Mouse (Mus musculus): ENCODE data around the gene Ap1s1.

Ap1s1 gene

GRCm38 (mm10) chr5:137065454-137065853 is 19.5 kb upstream of the Ap1s1 start:
- ATAC-seq (ENCODE audit: low TSS enrichment), result no peak

- no peak for ATAC-seq (ENCODE audit: low TSS enrichment)
Measured at GRCm38 (mm10) chr5:137062601-137063000, 16.7 kb upstream of the Ap1s1 start.

- peak; percentile 86; the same call in 1 of the 2 replicates for ATAC-seq (ENCODE audit: low TSS enrichment)
Measured at GRCm38 (mm10) chr5:137061809-137062481, 16.0 kb upstream of the Ap1s1 start.

GRCm38 (mm10) chr5:137054873-137055272 is 8.9 kb upstream of the Ap1s1 start:
- no peak for ATAC-seq (ENCODE audit: low TSS enrichment)

- ATAC-seq (ENCODE audit: low TSS enrichment), result no peak
Measured at GRCm38 (mm10) chr5:137054299-137054698, 8.4 kb upstream of the Ap1s1 start.

- peak; percentile 94 for ATAC-seq (ENCODE audit: low TSS enrichment)
Measured at GRCm38 (mm10) chr5:137051914-137052505, 6.1 kb upstream of the Ap1s1 start.

GRCm38 (mm10) chr5:137051125-137051524 is 5.2 kb upstream of the Ap1s1 start:
- ATAC-seq (ENCODE audit: low TSS enrichment), result no peak

- ATAC-seq (ENCODE audit: low TSS enrichment), result no peak
Measured at GRCm38 (mm10) chr5:137046991-137047390, 1.1 kb upstream of the Ap1s1 start.

GRCm38 (mm10) chr5:137046324-137046718 is 386 bp upstream of the Ap1s1 start:
- ATAC-seq (ENCODE audit: low TSS enrichment), result no peak

GRCm38 (mm10) chr5:137043997-137044396 is 1.9 kb downstream of the Ap1s1 start:
- ATAC-seq (ENCODE audit: low TSS enrichment), result no peak

- no peak for ATAC-seq (ENCODE audit: low TSS enrichment)
Measured at GRCm38 (mm10) chr5:137041442-137041841, 4.5 kb downstream of the Ap1s1 start.

- no peak for ATAC-seq (ENCODE audit: low TSS enrichment)
Measured at GRCm38 (mm10) chr5:137039453-137039852, 6.5 kb downstream of the Ap1s1 start.

GRCm38 (mm10) chr5:137036211-137036610 is 9.7 kb downstream of the Ap1s1 start:
- peak; percentile 47; the same call in 1 of the 2 replicates for ATAC-seq (ENCODE audit: low TSS enrichment)

- ATAC-seq (ENCODE audit: low TSS enrichment), result peak; percentile 36
Measured at GRCm38 (mm10) chr5:137032641-137033074, 13.3 kb downstream of the Ap1s1 start.

- peak; percentile 13; the same call in 1 of the 2 replicates for ATAC-seq (ENCODE audit: low TSS enrichment)
Measured at GRCm38 (mm10) chr5:137032033-137032421, 13.9 kb downstream of the Ap1s1 start.

GRCm38 (mm10) chr5:137031076-137032032 is 14.6 kb downstream of the Ap1s1 start:
- no peak for ATAC-seq (ENCODE audit: low TSS enrichment)

GRCm38 (mm10) chr5:137030416-137030810 is 15.5 kb downstream of the Ap1s1 start:
- peak; percentile 10 for ATAC-seq (ENCODE audit: low TSS enrichment)

GRCm38 (mm10) chr5:137029643-137030415 is 16.1 kb downstream of the Ap1s1 start:
- ATAC-seq (ENCODE audit: low TSS enrichment), result peak; percentile 61

GRCm38 (mm10) chr5:137029273-137029585 is 16.7 kb downstream of the Ap1s1 start:
- ATAC-seq (ENCODE audit: low TSS enrichment), result no peak

- ATAC-seq (ENCODE audit: low TSS enrichment), result no peak
Measured at GRCm38 (mm10) chr5:137028561-137029272, 17.2 kb downstream of the Ap1s1 start.

- ATAC-seq (ENCODE audit: low TSS enrichment), result no peak
Measured at GRCm38 (mm10) chr5:137026092-137026491, 19.8 kb downstream of the Ap1s1 start, which contains the start of gene Vgf. Vgf (plus strand) TSS chr5:137026392.

Measured in frontal cortex, adult (tissue).